Mouse (Mus musculus): ENCODE results near the gene Fntb. TPM values are rescaled to one million over a fixed set of nuclear protein-coding genes. Genes with fewer than 3 reads are reported as not detected.

The Fntb gene
- total RNA-seq, 2 experiments from 2014 or later = 23.8 to 23.9 TPM

- no peak for DNase-seq (ENCODE audit: low spot score in 2 of 2)
These were observed 188.5 kb downstream of the Fntb start for GRCm38 (mm10) chr12:76953750-76954363.

- DNase-seq (ENCODE audit: low spot score in 2 of 2) = peak; percentile 70 to 80
These were observed 189.5 kb downstream of the Fntb start for GRCm38 (mm10) chr12:76954698-76955423.

GRCm38 (mm10) chr12:76957688-76958087 is 192.3 kb downstream of the Fntb start:
- no peak for DNase-seq (ENCODE audit: low spot score in 2 of 2)

GRCm38 (mm10) chr12:76961052-76961931 is 195.9 kb downstream of the Fntb start:
- no peak for DNase-seq (ENCODE audit: low spot score in 2 of 2)

GRCm38 (mm10) chr12:76961932-76962891 is 196.8 kb downstream of the Fntb start, which contains the start of gene Max:
Max (minus strand) TSS chr12:76962201.
- peak; percentile 99 for DNase-seq (ENCODE audit: low spot score in 2 of 2)

- DNase-seq (ENCODE audit: low spot score in 2 of 2) = no peak
These were observed 199.7 kb downstream of the Fntb start for GRCm38 (mm10) chr12:76965089-76965488.

GRCm38 (mm10) chr12:76965876-76966275 is 200.5 kb downstream of the Fntb start:
- no peak for DNase-seq (ENCODE audit: low spot score in 2 of 2)

Other genes with a start within 250 kb of the Fntb start
- 1 to 10 TPM; 6.1 to 6.2 TPM for gene Plekhg3, start 234.7 kb upstream of the Fntb start, total RNA-seq (2021)
- gene Sptb, start 55.0 kb upstream of the Fntb start, total RNA-seq (2021) = 10 to 100 TPM; 62.8 to 69.1 TPM
- 10 to 100 TPM; 45.2 to 49.4 TPM for gene Churc1, start 51 bp upstream of the Fntb start, total RNA-seq (2021)
- gene Gpx2, start 30.0 kb downstream of the Fntb start, total RNA-seq (2021) = under 1 TPM; 0.25 to 0.76 TPM
- gene Rab15, start 57.3 kb downstream of the Fntb start, total RNA-seq (2021) = 100 to 1,000 TPM; 111 to 131 TPM
- 10 to 100 TPM; 73.4 to 79.8 TPM for gene Max, start 196.6 kb downstream of the Fntb start, total RNA-seq (2021)